Mouse (Mus musculus): ENCODE results near the gene Oca2.

DNA sequence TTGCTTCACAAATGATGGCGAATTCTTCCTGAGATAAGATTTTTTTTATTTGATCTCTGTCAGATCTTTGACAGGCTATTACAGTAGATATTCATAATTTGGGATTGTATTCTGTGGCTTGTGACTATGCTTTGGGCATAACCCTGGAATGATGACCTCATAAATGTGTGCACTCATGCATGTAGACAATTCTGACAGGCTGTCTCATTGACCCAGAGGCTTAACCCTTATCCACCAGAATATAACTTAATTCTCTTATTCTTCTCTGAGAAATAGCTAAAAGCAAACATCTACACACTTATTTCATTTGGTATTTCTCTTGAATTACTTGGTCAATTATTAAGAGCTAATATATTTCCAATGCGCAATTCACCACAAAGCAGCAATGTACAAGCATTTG lies 37.9 kb downstream of the Oca2 start:
- TF ChIP-seq CTCF (IDR thresholded peaks at IDR 0.05; ENCODE audit: control insufficient read depth, insufficient read depth, insufficient read length), result no peak
- no peak for TF ChIP-seq USF1 (IDR thresholded peaks at IDR 0.05; ENCODE audit: low read depth)
- TF ChIP-seq CEBPB (IDR thresholded peaks at IDR 0.05; ENCODE audit: low read depth), result no peak
- no peak for TF ChIP-seq MAX (IDR thresholded peaks at IDR 0.05)
- no peak for TF ChIP-seq MYOD1 (IDR thresholded peaks at IDR 0.05; ENCODE audit: control insufficient read depth, insufficient read length, low read depth)
- no peak for TF ChIP-seq MYOG (IDR thresholded peaks at IDR 0.05; ENCODE audit: control insufficient read depth, extremely low read depth, insufficient read length)
